Comparison of ENCODE assay signal across 18 mouse cellular contexts in genomic region chr10:82046603-82047002, GRCm38 (mm10). TPM values are rescaled to one million over a fixed set of nuclear protein-coding genes. Genes with fewer than 3 reads are reported as not detected.
"Had no signal": no experiment of that assay in that cellular context is flagged by ENCODE, and none has a peak within 500 bp of the region (broad histone marks: within the 10 kb centered on the region; RNA-seq: fewer than 3 reads in every experiment).

No protein-coding gene starts in this region.

- H3K4me1 ChIP-seq: limb, embryonic 12.5 days had no signal

- H3K27me3 ChIP-seq: limb, embryonic 12.5 days; limb, embryonic 15.5 days; liver, embryonic 12.5 days; midbrain, embryonic 13.5 days; neural tube, embryonic 13.5 days had no signal

- H3K27ac ChIP-seq: kidney, postnatal 0 days; left cerebral cortex, adult 2 months; limb, embryonic 12.5 days; liver, embryonic 12.5 days; stomach, postnatal 0 days had no signal

- H3K4me3 ChIP-seq: liver, embryonic 12.5 days had no signal

- DNase-seq: kidney, postnatal 36 days; layer of hippocampus, postnatal 36 days; left cerebral cortex, postnatal 4 days; lung, adult 2 months; lung, postnatal 14 days; lung, postnatal 4 days; thymus, adult 2 months; thymus, postnatal 25 days had no signal

- ATAC-seq: intestine, postnatal 0 days; liver, embryonic 12.5 days had no signal

- H3K9ac ChIP-seq: limb, embryonic 12.5 days; limb, embryonic 15.5 days; liver, embryonic 12.5 days had no signal

RNA-seq across cellular contexts. Expression of gene BC024063, which starts 36.5 kb away (rescaled TPM):
- polyA plus RNA-seq: small intestine, adult 2 months had no signal
